Mouse (Mus musculus) cortical plate, adult 2 months (tissue): ENCODE data around the gene Hpn.

ENCODE experiments used
- CTCF ChIP-seq: fragments of 200-500 bp; IDR thresholded peaks from 2 replicates; pipeline ENCODE4 v1.5.1; 2011; ENCODE audit warnings: mild to moderate bottlenecking, control low read depth, low read length; ENCODE audit not compliant: insufficient read depth; ENCODE audit errors: extremely low read depth
- POLR2A ChIP-seq: fragments of 200-500 bp; IDR thresholded peaks from 2 replicates; pipeline ENCODE4 v1.6.1; 2011; ENCODE audit warnings: mild to moderate bottlenecking, low read length, control low read depth; ENCODE audit not compliant: insufficient read depth; ENCODE audit errors: extremely low read depth

DNA sequence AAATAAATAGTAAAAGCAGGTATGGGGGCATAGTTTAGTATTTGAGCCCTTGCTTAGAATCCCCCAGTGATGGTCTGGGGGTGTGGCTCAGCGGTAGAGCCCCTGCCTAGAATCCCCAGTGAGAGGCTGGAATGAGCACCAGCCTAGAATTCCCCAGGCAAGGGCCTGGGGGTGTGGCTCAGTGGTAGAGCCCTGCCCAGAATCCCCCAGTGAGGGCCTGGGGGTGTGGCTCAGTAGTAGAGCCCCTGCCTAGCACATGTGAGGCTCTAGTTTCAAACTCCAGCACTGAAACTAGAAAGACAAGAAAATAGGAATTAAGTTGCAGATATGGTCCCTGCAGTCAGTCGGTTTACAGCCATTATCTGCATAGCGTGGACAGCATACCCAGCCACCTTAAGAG lies 46.7 kb upstream of the Hpn start:
- TF ChIP-seq POLR2A (no peak), CTCF (no peak)
